Mouse (Mus musculus) layer of hippocampus, adult 9-11 months (tissue): Measurements from ENCODE around the gene Ss18l1.

Source experiments
- DNase-seq: peaks from one replicate; pipeline ENCODE4 v3.0.0; 2022

The Ss18l1 gene

DNA sequence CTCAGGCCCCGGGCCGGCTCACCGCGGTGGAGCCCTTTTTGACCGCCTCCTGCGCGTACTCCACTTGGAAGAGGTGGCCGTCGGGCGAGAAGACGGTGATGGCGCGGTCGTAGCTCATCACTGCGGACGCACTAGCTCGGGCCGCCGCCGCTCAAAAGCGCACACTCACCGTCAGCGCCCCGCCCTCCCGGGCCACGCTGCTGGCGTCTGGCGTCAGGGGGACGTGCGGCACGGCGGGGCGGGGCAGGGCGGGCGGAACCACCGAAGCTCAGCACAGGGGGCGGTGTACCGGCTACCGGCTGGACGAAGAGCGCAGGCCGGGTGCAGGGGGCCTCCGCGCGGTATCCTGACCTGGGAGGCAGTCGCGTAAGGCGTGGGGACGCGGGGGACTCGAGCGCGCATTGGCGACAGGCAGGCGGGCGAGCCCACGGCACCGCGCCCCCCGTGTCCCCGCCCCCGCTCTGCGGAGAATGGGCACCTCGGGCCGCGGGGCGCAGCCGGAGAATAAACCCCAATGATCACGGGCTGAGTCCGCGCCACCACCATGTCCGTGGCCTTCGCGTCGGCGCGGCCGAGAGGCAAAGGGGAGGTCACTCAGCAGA, at the start of gene Ss18l1, which contains the start of gene Psma7:
Gene Ss18l1 (plus strand): TSS at position 254 of the 602 bp plus-strand sequence.
Gene Psma7 (minus strand): TSS at position 178 of the 602 bp plus-strand sequence.
- DNase-seq: peak; percentile 89

DNA sequence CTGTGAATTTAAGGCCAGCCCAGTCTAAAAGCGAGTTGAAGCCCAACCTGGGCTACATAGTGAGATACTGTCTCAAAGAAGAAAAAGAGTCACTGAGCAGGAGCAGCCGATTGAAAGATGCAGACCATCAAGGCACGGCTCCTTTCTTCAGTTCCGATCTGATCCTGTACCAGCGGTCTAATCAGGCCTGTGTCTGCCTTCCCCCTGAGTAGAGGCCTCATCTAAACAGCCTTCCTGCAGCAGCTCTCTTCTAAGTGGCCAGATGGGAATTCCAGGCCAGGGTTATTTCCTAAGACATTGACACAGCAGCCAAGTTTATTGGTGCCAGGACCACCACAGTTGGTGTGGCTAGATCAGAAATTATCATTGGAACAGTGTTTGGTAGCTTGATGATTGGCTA, 49.2 kb upstream of the Ss18l1 start:
- no peak for DNase-seq

DNA sequence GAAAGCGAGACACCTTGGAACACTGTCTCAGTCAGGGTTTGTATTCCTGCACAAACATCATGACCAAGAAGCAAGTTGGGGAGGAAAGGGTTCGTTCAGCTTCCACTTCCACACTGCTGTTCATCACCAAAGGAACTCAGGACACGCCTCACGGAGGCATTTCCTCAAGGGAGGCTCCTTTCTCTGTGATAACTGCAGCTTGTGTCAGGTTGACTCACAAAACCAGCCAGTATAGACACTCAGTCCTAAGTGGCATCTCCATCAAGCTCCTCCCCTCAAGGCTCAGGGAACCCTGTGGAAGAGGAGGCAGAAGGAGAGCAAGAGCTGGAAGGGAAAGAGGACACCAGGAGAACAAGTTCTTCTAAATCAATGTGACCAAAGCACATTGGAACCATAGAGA, 43.9 kb upstream of the Ss18l1 start:
- no peak for DNase-seq

DNA sequence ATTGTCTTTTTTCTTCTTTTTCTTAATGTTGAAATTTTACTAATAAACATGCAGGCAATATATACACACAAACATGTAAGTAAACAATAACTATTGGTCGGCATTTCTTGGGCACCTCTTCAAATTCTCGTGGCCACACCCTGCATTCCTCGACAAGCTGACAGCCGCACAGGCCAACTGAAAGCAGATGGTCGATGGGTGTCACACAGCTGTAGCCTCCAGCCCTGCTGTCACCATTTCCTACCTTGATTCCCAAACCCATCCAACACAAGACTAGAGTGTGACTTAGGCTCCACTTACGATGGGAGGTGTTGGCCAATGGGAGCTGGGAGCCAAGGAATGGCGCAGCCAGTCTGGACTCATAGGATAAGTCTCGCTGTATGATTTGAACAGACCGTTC, 40.7 kb upstream of the Ss18l1 start:
- no peak for DNase-seq

DNA sequence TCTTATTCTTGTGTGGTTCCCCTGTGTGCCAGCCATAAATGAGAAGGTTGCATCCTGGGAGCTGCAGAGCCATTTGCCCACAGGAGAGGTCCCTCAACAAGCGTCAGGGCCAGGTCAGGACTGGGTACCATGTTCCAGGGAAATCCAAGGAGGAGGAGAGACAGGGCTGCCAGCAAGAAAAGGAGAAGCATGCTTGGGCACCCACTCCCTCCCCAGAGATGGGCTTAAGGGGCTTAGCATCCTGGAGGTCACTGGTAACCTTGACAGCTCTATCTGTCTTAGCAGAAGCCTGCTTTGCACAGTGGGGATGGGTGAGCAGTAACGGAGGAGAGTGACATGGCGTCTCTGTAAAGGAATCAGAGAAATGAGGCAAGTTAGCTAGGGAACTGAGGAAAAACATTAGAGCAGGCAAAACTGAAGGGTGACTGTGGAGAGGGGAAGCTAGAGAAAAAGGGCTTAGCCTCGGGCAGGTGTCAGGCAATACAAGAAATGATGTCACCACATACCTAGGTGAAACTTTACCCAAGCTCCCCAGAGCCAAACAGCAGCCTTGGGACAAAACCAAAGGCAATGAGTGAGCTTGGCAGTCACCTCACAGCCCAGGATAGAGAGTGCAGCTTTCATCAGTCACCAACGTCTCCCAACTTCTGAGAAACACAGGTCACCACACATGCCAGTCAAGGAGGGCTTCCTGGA, 36.5 kb upstream of the Ss18l1 start:
- DNase-seq: no peak

DNA sequence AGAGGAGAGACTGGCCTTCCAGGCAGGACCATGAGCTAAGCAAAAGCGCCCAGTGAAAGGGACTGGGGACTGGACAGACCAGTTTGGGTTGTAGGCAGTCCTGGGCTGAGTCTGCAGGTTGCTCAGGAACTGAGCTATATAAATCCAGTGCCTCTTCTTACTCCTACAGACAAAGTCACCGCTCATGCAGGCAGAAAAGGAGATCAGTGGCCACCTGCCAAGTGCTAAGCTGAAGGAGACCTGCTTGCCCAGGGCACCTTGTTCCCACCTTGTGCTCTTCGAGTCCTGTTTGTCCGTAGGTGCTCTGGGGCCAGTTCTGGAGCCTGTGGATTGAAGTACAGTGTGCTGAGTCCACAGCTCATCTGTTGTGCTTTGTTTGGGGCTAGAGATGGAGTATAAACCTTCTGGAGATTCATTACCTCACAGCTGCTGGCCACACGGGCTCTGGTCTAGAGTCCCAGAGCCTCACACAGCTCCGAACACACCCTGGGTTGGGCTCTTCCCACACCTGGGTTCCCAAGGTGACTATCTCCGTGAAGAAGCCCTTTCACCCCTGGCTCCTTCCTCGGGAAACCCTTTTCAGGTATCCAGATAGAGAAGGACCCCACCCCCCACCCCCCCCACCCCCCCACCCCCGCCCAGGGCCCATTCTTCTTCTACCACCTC, 35.8 kb upstream of the Ss18l1 start:
- no peak for DNase-seq

DNA sequence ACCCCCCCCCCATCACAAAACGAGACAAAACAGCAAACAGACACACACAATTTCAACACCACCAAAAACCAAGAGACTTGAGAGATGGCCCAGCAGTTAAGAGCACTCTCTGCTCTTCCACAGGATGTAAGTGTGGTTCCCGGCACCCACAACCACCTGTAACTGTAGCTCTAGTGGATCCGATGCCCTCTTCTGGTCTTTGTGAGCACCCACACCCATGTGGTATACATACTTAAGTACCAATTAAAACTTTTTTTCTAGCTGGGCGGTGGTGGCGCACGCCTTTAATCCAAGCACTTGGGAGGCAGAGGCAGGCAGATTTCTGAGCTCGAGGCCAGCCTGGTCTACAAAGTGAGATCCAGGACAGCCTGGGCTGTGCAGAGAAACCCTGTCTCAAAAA, 31.6 kb upstream of the Ss18l1 start:
- no peak for DNase-seq

DNA sequence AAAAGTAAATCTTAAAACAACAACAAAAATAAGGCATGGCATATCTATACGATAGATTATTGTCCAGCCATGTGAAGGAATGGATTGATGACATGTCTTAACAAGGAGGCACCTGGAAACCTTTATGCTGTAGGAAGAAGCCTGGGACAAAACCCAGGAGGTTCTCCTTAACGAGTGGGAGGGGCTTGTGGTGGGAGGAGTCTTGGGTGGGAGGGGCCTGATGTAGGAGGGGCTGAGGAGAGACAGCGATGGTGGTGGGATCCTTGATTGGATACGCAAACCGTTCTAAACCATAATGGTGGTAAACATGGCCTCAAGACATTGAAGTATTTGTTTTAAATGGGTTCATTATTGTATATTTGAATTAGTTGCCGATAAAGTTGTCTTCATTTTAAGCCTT, 30.9 kb upstream of the Ss18l1 start:
- no peak for DNase-seq

DNA sequence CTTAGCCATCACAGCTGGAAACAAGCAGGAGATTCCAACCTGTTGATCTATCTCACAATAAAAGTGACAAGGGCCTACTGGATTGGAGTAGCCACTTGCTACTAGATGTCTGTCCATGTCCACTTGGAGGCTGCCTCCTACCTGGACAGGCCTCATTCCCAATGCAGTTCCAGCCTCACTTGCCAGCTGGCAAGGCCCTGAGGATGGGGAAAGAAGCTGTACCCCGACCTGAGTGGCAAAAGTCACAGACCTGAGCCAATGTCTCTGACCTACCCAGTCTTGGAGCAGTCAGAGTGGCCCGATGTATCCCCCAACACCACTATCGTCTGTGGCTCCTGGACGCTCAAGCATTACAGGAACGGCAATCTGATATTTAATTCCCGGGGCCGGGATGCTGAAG, 28.6 kb upstream of the Ss18l1 start:
- no peak for DNase-seq

DNA sequence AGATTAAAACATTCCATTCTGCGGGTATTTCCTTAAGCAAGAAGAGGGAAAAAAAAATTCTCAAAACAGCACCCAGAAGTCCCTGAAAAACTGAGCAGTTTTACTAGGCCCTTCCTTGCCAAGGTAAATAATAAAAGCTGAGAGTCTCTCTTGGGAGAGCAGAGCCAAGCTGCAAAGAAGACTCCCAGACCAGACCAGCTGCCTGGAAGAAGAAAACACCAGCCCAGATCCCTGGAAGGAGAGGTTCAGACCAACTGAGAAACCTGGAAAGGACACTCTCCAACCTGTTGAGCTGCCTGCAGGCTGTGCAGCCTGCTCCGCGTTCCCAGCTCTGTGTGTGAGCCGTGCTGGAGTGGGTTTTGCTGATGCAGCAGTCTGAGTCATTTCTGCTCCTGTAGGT, 24.7 kb upstream of the Ss18l1 start:
- DNase-seq: no peak

DNA sequence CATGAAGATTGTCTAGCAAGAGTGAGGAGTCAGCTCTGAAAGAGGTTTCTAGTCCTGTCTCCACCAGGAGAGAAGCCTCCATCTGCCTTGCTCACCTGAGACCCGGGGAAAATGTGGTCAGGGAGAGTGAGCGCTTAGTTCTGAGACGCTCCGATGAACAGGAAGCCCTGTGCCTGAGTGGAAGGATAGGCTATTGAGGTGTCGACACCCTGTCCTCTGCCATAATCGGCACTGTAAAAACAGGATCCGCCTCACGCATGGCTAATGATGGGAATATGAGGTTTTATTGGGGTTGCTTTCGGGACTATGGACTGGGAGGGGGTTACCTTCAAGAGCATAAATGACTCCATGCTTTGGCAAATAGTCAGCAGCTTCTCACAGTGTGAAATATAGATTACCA, 23.7 kb upstream of the Ss18l1 start:
- no peak for DNase-seq

DNA sequence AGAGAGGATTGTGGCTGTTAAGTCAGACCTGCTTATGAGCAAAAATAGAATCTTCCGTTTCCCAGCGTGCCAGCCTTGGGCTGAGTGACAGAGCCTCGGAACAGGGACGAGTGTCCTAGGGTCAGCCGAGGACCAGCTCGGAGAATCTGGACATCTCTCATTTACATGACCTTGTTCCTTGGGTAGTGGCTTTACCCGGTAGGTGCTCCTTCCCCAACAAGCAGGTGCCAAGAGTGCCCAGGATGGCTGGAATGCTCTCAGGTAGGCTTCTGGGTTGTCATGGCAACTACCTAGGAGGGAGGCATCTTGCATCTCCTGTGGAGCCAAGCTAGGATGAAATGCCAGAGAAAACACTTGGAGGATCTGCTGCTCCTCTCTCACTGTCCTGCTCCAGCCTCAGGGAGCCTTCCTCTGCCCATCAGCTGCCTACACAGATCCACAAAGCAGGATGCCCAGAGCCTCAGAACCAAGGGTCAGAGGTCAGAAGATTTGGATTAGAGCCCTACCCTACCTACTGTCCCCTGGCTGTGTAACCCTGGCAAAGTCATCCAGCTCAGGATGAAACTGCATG, 22.1 kb upstream of the Ss18l1 start:
- DNase-seq: peak; percentile 41

DNA sequence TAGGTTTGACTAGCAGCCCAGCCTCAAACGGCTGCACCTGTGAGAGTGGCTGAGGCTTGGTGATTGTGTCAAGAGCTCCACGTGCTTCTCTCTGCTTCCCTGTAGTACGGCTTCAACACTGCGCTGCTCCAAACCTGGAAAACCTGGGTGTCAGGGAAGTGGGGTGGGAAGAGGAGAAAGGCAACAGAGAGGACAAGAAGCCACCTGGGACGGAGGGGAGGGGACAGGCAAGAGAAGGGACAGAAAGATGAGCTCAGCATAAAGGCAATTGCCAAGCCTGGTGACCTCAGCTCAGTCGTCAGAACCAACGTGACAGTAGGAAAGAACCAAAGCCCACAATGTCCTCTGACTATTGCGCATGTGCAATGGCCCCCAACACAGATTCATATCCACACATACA, 21.4 kb upstream of the Ss18l1 start:
- no peak for DNase-seq

DNA sequence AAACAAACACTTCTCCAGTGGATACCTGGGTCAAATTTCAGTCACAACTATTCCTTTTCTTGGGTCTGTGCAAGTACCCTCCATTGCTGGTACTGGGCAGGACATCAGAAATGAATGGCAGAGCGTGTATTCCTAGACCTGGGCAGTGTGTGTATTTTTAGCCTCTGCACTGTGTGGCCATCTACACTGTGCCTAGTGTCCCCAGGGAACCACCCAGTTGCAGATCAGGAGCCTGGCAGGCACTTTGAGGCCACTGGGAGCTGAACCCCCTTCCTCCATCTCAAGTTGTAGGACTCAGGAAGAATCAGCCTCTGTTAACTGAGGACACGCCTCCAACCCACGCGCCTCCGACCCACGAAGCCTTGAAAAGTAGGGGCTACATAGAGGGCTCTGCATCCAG, 19.6 kb upstream of the Ss18l1 start:
- no peak for DNase-seq

DNA sequence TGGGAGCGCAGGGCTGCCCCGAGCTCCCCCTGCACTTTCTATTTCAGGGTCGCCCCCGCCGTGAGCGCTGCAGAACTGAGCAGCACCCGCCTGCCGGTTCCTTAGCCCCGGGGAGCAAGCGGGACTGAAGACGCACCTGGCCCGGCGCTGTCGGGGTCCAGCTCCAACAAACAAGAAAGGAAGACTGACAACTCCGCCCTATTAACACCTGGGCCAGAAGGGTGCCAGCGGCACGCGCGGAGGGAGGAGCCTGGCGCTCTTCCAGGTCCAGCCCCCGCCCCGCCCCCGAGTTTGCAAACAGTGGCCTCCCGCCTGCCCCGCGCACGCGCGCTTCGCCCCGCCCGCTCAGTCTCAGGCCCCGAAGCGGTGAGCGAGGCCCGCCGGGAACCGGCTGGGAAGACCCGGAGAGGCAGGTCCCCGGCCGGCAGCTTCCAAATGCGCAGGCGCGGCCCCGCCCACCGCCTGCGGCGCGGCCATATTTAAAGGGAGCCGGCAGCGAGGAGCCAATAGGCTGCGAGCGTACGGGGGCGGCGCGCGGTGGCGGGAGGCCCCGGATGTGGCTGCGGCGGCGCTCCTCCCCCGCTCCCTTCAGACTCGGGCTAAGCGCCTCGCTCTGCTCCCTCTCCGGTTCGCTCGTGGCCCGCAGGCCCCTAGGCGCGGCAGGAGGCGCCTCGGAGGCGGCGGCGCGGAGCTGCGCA, 17.8 kb upstream of the Ss18l1 start, which contains the start of gene Lsm14b:
Gene Lsm14b (plus strand): TSS at position 587 of the 698 bp plus-strand sequence.
- peak; percentile 99 for DNase-seq

DNA sequence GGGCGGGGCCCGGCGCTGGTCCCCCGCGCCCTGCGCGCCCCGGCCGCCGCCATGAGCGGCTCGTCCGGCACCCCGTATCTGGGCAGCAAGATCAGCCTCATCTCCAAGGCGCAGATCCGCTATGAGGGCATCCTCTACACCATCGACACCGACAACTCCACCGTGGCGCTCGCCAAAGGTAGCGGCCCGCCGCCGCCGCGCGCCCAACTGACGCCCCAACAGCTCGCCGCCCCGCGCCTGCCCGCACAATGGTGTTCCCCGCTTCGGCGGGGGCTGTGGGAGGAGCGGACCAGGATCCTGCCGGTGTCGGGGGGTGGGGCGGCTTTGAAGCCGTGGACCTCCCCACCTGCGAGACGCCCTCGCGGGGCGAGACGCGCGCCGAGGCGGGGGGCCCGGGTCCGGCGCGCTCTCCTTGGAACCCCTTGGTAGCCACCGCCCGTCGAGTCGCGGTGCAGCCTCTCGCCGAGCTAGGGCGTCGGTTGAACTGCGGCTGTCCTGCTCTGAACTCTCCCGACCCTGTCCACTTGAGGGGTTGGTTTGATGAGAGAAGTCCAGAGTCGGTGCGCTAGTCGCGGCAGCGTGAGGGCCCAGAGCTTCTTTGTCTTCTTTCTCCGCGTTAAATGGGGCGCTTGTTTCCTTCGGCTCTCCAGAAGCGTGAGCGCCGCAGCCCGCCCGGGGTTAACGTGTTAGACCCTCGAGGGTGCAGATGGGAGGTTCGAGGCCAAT, 17.0 kb upstream of the Ss18l1 start:
- DNase-seq: peak; percentile 59

DNA sequence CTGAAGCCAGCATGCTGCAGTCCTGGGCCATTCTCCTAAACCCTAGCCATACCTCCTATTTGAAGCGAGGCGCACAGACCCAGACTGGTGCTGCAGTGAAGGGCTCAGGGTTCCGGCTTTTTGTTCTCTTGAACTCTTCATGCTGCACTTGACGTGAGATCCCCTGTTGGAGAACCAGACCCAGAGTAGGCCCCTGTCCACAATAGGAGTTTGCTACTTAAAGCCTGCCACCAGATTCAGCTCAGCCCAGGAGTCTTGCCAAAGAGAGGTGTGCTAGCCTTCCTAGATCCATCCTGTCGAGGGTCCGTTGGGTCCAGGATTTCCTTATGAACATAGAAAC, 16.5 kb upstream of the Ss18l1 start:
- no peak for DNase-seq

DNA sequence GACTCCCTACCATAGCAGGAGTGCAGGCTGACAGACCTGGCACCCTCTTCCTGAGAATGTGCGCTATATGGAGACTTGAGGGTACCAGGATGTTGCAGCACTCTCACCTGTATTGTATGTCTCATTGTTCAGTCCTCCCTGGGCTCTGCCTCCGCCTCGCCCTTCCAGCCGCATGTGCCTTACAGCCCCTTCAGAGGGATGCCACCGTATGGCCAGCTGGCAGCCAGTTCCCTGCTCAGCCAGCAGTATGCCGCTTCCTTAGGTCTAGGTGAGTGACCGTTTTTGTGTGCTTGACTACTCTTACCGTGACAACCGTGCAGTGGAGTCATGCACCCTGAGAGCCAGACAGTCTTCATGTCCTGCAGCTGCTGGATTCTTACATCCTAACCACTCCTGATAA, 14.5 kb upstream of the Ss18l1 start:
- no peak for DNase-seq

DNA sequence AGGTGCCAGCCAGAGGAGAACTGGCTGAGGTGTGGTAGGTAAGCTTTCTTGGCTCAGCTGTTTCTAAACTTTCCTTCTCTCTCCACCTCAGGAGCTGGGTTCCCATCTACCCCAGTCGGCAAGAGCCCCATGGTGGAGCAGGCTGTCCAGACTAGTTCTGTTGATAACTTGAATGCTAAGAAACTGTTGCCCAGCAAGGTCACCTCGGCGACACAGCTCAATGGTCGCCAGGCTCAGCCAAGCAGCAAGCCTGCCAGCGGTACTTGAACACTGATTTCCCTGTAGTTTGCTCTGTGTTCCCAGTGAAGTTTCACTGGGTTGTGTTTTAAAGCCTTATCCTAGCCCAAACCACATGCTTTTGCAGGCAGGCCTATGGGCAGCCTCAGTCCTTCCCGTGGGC, 11.0 kb upstream of the Ss18l1 start:
- no peak for DNase-seq

DNA sequence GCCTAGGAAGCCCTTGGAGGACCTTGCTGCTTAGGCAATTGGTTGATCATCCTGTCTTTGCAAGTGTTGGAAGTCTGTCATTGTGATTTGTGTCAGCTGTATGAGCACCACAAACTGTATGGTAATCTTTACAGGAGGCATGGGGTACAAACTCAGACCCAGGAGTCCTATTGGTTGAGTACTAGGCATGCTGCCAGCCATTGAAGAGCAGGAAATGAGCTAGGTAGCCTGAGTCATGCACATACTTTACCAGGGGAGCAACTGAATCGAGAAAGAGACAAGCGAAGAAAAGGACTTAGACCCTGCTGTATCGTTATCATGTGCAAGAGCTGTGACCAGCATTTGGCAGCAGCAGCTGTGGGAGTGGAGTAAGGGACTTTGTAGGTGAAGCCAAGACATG, 9.4 kb upstream of the Ss18l1 start:
- DNase-seq: no peak

DNA sequence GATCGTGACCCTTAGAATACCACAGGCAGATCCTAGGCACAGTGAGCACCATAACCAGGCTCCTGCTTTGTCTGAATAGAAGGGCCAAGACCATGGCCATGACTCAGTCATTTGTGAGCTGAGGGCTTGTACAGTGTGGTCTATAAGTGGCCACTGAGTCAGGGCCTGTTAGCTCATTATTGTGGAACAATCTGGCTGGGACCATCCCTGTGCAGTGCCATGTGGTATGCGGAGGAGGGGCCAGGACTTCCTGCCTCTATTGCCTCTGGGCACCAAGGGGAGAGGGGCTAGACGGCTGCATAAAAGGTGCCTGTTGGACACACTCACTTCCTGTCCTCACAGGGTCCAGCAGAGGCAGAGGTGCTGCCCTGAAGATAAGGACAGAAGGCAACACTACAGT, 8.4 kb upstream of the Ss18l1 start:
- no peak for DNase-seq

DNA sequence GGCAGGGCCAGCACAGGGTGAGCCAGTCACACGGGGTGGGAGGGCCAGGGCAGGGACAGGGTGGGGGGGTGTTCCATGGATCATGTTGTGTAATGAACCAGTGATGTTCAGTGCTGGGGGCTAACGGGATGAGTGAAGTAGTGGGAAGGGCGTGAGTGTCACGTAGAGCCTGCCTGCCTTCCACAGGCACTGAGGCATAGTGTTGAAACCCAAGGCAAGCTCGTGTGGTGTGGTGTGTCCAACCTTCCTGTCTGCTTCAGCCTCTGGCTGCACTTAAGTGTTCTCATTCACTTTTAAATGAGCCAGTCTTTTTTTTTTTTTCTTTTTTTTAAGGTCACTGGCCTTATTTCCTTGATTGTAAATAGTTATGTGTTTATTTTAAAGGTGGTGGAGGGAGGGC, 7.6 kb upstream of the Ss18l1 start:
- no peak for DNase-seq

DNA sequence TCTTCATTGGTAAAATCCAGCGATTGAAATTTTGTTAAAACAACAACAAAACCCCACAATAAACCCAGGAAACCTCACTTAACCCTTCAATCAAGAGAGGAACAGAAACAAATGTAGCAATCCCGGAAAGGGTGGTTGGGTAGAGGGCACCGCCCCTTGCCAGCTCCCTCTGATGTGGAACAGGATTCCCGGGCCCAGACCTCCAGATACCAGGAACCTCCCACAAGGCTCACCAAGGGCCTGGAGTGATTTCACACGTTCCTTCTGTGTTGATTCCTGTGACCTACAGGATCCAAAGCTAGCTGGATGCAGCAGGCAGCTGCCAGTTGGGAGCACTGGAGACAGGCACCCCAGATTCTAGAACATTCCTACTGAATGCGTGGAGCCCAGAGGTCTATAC, 1.9 kb upstream of the Ss18l1 start:
- no peak for DNase-seq
